Mouse (Mus musculus): ENCODE results near the gene Mettl26. TPM values are rescaled to one million over a fixed set of nuclear protein-coding genes. Genes with fewer than 3 reads are reported as not detected.

Gene Mettl26
- polyA plus RNA-seq, 1 experiment: 67.8 TPM

DNA sequence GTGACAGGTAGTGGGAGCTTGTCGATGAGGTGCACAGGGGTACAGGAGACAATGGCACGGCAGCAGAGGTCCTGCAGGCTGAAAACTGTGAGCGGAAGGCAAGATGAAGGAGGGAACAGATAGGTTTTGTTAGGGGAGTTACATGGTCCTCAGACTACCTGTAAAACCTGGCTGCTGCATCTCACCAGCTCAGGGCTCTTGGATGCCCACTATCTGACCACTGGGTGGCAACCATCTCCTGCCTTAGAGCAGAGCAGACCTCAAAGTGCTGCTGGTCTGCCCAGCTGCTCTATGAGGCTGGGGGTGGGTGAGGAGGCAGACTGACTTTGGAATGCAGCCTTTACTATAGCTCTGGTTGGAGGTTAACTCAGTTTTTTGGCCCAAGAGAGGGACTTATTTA, 8.9 kb downstream of the Mettl26 start:
- DNase-seq (ENCODE audit: low spot score): no peak

DNA sequence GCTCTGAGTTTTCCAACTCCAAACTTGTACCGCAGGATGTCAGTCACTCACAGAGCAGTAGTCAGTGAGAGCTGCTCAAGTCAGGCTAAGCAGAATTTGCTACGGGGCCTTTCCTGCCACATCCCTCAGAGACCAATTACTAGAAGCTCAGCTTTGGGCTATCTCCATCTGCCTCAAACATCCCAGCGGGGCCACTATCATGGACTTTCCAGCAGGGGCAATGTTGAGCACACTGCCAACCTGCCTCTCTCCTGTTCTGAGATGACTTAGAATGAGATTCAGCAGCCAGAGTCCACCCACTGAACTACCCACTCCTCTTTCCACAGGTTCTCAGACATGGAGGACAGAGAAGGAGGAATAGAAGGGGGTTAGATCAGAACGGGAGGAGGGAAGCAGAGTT, 10.8 kb downstream of the Mettl26 start:
- DNase-seq (ENCODE audit: low spot score): no peak

DNA sequence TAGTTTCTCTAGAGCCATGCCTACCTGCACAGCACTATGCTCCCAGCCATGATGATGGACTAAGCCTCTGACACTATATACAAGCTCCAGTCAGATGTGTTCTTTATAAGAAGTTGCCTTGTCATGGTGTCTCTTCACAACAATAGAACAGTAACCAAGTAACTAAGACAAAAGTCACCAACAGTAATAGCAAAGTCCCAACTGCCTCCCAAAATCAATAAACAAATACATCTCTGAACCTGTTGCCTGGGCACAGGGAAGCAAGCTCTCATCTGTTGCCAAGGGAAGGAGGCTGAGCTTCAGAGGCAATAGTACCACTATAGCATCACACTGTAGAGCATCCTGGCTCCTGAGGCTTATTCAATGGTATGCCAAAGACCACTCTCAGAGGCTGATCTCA, 11.9 kb downstream of the Mettl26 start:
- DNase-seq (ENCODE audit: low spot score): no peak

DNA sequence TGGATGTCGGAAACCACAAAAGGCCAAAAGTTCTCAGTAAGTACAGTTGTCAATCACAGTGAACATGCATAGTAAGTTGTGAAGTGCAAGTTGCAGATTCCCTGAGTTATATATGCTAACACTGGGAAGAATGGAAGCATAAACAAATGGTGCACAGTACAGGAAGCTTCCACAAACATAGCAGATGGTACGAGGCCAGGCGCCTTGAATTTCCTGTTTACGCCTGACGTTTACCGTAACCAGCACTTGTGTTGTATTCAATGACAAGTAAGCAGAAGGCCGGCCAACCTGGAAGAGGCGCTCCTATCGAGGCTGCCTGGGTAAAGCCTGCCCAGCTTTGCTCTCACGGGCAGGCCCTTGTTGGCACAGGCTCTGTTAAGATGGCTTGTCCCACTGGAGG, 12.6 kb downstream of the Mettl26 start:
- no peak for DNase-seq (ENCODE audit: low spot score)

DNA sequence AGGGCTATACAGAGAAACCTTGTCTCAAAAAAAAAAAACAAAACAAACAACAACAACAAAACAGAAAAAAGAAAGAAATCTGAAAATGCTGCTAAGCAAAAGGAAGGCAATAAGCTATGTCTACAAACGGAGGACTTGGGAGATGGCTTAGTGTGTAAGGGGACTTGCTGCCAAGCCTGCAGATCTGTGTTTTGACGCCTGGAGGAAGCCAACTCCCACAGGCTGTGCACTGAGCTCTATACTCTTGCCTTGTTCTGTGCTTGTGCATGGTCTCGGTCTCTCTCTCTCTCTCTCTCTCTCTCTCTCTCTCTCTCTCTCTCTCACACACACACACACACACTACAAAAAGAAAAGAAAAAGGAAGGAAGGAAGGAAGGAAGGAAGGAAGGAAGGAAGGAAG, 14.0 kb downstream of the Mettl26 start:
- DNase-seq (ENCODE audit: low spot score): no peak

DNA sequence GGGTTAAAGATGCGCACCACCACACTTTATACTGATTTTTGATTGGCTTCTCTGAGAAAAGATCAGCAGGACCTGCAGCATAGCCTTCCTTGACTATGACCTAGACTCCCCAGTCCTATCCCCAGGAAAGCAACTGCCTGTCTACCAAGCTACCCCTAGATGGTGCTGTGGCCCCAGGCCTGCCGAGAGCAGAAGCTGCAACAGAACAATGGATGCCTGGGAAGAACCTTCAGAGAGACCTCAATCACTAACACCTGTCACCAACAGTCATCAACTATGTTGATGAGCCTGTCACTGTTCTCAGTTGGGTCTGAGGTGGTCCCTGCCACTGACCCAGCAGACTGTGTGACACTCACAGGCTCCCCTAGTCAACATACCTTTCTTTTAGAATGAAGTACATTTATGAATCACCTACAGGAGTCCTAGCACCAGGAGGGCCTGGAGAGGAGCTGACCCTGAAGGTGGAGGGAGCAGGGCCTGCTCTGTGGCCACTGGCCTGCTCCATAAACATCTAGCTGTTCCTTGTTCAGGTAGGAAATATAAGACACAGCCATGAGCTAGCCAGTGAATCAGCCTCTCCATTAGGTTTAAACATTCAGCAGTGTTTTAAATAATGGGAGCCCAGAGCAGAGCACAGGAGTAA, 19.2 kb downstream of the Mettl26 start:
- no peak for DNase-seq (ENCODE audit: low spot score)

DNA sequence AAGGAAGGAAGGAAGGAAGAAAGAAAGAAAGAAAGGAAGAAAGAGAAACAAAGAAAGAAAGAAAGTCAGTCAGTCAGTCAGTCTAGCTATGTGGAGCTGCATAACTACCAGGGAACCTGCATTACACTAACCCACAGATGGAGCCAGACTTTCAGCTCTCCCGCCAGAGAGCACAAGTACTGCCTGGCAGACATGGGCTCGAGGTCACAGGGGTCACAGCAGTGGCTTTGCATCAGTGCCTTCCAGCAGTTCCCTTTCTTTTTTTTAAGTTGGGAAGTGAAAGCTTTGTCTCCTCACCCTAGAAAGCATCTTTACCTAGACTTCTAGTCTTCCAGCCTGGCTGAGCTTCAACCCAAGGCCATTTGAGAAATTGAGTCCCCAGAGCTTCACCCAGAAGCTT, 20.5 kb downstream of the Mettl26 start:
- no peak for DNase-seq (ENCODE audit: low spot score)

DNA sequence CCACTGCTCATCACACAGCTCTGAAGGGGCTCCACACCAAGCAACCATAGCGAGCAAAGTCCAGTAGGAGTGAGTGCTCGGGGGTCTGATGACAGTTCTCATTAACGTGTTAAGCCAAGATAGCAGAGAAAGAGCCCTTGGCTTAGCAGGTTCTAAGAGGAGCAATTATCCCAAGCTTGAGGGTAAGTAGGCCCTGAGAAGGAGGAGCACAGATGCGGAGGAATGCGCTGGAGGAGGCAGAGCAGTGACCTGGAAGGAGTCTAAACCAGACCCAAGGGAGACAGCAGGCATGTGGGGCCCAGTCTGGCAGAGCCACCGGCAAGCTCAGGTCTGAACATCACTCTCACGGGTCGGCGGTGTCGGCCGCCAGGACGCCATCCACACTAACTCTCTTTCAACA, 21.0 kb downstream of the Mettl26 start:
- no peak for DNase-seq (ENCODE audit: low spot score)

DNA sequence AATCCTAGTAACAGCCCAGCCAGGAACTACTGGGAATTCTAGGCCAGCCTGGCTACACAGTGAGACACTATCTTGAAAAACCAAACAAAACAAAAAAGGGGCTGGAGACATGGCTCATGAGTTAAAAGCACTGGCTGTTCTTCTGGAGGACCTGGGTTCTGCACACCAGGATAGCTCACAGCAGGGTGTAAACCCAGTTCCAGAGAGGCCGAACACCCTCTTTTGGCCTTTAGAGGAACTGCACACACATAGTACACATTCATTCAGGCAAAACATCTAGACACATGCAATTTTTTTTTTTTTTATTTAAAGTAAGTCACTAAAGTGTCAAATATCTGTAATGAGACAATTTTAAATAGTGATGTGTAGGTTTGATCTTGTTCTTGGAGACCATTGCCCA, 25.3 kb downstream of the Mettl26 start:
- no peak for DNase-seq (ENCODE audit: low spot score)

DNA sequence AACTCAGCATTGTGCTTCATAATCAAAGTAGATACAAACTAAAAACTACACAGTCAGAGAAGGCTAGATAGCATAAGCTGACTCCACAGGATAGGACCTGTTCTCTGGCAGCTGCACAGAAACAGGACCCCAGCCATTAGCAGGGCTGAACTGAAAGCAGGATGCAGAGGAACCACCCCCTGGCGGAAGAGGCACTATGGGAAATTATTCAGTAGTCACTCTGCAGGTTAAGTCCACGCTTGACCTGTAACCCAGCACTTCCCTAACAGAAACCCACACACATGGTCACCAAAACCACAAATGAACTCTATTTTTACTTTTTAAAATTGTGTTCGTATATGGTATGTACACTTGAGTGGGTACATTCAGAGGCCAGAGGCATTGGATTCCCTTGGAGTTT, 28.2 kb downstream of the Mettl26 start:
- DNase-seq (ENCODE audit: low spot score): no peak

DNA sequence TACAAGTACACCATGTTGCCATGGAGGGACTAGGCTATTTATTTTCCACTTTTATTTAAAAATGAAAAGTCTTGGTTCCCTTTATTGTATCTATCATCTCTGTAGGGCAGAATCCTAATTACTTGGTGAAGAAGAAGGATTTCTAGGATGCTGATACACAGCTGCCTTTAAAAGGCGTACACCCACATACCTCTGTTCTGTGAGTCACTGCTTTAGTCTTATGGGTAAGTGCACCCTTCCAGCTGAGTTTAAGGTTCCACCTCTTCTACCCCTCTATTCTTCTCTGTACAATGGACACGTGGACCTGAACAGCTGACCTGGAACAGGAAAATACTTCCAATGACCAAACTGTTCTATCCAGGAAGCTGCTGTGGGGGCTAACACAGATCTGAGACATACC, 32.8 kb downstream of the Mettl26 start:
- no peak for DNase-seq (ENCODE audit: low spot score)

DNA sequence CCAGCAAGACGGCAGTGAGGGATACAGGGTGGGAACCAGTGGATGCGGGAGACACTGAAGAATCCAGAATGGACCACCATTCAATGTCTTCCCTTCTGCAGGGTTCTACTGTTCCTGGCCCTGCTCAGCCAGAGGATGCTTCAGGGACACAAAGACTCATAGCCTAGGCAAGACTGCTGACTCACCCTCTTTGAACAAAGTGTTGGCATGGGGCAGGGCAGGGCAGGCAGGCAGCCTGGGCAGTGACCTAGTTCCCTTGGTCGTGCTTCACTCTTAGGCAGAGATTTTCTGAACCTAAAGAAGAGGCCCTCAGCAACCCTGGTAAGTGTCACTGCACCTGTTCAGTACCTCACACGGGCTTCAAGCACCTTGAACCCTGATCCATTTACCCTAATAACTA, 36.9 kb downstream of the Mettl26 start:
- DNase-seq (ENCODE audit: low spot score): no peak

DNA sequence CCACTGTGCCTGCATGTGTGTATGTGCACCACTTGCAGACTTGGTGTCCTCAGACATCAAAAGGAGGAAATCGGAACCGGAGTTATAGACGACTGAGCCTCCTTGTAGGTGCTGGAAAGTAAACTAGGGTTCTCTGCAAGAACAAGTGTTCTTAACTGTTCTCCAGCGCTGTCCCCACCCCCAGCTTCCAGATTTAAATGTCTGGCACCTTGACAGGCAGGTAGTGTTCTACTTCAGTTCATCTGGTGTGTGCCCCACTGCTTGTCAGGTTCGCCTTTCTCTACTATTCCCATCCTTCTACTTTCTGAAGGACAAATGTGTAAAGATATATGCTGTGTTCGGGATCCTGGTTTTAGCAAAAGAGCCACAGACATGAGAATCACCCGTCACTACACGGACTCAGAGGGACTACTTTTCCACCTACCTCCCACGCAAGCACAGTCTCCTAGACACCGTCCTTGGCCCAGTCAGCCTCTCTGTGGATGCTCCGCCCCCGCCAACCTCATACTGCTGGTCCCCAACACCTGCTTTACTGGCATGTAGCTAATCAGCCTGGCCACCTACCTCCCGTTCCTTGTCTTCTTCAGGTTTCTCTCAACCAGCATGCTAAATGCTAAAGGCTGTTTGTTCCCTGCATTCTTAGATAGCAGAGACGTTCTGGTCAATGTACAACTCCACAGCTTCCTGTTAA, 38.5 kb downstream of the Mettl26 start:
- no peak for DNase-seq (ENCODE audit: low spot score)

DNA sequence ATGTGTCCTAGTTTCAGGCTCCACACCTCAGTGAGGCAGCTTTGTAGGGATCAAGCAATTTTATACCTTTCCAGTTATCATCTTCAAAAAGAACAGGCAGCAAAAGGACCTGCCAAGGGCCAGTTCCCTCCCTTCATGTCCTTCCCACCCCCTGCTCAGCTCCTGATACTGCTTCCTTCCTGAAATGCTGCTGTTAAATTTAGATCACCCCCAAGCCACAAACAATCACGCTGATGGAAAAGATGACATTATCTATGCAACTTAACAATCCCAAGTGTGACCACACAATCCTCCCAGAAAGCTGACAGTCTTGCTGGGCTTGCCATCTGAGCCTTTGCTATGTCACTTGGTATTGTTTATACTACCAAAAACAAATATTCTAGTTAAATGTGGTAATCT, 39.0 kb downstream of the Mettl26 start:
- DNase-seq (ENCODE audit: low spot score): no peak

DNA sequence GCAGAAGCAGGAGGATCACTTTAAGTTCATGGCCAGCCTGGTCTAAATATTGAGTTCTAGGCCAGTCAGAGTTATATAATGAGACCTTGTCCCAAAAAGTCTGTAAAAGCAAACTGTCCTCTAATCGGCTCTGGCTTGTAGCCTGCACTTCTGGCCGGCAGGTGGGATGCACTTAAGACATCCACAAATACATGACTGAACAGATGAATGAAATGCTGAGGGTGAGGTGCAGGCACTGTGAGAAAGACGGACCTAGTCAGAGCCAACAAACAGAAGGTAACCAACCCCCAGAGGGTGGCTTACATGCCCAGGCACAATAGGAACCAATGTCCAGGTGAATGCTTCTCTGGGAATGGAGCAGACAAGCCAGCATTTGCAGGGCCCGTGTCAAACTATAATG, 39.4 kb downstream of the Mettl26 start:
- no peak for DNase-seq (ENCODE audit: low spot score)

DNA sequence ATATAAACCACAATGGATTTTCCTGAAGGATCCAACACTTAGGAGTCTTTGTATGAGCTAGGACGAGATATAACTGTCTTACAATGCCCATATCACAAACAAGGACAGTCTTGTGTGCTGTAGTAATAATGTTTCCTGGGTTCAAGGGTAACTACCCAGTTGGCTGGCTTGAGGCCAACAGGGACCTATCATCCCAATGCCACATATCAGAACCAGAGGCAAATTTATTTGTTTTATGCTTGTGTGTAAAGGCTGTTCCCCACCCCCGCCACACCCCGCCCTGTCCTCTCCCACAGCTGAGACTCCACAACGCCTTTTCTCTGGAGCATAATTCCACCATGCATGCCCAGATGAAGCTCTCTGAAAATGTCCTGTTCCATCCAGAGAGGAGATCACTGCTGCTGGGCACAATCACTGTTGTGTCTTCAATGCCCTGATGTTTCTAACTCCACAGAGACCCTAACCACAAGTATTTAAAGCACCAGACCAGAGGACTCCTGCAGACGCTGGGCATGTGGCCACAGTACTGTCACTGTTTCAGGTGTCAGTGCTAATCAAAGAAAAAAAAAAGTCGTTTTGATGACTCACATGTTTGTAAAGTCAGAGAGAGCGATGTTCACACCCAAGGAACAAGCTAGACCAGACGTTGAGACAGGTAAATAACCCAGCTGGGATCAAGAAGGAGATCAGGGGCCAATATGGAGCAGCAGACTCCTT, 42.2 kb downstream of the Mettl26 start:
- DNase-seq (ENCODE audit: low spot score): no peak

DNA sequence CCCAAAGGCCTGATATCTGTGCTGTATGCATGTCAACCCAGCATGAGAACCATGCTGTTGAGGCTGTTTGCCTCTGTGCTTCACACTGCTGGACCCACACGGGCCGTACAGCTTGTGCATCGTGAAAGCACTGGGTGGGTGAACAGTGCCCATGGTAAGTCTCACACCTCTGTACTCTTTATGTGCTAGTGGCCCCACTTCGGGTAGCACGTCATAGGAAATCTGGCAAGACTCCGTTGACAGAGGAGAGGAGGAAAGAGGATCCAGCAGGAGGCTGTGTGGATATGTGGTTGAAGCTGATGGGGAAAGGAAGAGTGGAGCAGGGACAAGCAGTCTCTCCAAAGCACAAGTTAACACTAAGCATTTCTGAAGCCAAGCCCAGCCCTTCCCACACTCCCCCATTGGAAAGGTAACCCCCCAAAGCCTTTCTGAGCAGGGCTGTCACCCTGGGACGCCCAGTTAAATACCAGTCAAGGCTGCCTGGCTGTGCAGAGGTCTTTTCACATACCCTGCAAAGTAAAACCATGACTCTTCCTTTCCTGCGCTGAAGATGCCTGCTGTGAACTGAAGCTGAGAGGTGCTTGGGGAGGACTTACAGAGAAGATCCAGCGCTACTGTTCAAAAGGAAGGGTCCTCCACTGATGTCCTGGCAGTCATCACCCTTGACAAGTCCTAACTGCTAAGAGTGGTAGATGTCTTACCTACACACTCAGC, 43.3 kb downstream of the Mettl26 start:
- DNase-seq (ENCODE audit: low spot score): no peak

DNA sequence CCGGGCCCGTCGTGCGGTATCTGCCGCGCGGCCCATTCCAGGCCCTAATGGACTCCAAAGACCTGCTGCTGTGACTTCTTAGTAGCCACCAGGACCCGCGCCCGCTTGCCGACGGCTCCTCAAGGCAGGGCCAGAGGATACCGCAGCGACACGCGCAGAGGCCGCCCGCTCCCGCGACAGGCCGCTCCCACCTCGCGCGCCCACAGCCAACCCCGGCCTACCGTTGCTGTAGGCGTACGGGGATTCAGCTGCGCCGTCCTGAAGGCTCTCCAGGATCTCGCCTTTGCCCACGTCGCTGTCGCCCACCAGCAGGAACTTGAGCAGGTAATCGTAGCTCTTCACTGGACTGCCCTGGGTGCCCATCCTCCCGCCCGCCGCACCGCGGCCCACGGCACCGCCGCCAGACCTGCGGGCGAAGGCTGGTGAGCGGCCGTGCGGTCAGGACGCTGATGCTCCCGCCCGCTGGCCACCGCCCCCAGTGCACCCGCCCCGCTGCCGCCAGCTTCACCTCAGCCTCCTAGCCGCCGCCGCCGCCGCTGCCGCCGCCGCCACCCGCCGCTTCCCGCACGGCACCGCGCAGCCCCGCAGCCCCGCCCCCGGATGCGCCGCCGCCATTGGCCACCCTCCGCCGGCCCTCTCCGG, 44.4 kb downstream of the Mettl26 start, which contains the start of gene Rab40c:
Gene Rab40c (minus strand): TSS at position 584 of the 642 bp plus-strand sequence.
- DNase-seq (ENCODE audit: low spot score): peak; percentile 50

DNA sequence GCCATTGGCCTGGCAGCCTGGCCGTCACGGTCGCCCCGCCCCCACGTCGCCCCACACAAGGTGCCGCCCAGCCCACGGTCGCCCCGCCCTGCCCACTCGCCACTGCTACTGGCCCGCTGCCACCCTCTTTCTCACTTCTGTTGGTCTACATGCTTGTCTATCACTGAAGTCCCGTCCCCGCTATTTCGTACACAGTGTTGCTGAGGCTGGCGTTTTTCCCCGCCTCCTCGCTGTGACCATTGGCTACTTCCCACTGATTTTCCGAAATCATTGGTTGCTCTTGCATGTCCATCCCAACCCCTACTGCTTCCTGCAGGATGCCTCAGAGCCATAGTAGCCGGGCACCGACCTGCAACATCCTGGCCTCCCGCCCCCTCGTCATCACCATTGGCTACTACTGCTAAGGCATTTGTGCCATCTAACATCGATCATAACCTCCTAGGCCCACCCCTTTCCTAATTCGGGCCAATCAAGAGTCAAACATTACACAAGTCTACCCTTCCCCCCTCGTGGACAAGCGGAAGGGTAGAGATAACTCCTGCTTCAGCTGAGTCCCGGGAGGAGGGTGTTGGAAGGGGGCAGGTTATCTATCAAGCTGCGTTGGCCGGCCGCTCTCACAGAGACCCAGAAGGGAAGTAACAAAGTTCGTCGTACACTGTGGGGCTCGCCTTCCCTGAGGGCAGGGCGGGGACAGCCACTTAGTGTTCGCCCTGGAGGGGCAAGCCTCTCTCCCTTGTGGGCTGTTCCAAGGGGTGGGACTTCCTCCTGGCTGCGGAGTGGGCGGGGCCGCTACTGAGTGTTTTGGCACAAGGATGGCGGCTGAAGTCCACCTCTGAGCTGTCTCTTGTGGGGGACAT, 45.1 kb downstream of the Mettl26 start:
- peak; percentile 100 for DNase-seq (ENCODE audit: low spot score)

DNA sequence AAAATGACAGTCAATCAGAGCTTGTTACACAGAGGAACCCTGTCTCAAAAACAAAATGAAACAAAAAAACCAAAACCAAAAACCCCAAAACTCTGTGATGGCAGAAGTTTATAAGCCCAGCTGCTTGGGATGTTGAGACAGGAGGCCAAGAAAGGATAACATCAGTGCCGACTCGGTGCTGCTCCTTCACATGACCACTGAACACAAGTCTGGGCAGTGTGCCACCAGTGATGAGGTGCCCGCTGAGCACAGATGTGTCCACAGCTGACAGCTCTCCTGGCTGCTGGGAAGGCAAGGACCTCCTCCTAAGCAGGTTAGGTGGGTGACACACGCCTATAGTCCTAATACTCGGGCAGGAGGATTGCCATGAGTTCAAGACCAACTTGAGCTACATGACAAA, 47.2 kb downstream of the Mettl26 start:
- no peak for DNase-seq (ENCODE audit: low spot score)

DNA sequence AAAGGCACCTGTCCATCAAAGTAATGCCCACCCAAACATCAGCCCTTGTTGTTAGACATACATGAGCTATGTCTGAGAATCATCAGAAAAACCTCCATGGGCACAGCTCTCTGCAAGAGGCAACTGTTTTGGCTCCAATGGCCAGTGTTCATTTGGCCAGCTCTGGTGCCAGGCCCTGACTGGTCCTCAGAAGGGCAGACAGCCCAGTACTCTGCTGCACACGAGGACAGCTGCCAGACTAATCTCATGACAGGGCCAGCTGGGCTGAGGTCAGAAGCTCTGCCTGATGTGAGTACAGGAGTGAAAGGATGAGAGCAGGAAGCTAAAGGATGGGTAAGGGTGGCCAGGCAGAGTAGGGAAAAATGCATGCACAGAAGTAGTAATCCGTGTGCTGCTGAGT, 50.5 kb downstream of the Mettl26 start:
- DNase-seq (ENCODE audit: low spot score): no peak
